Mouse (Mus musculus): ENCODE results near the gene Ccdc158. TPM values are rescaled to one million over a fixed set of nuclear protein-coding genes. Genes with fewer than 3 reads are reported as not detected.
A peak's percentile ranks its signal among the peaks of the same experiment; 100 is the strongest.

The Ccdc158 gene
- 43.7 and 46.9 TPM in 2 replicates for polyA plus RNA-seq (2012; rRNA removed)

- H3K27me3 ChIP-seq (ENCODE audit: control insufficient read depth, insufficient read depth, low read length), result no peaks in the 10 kb centered on the region
- H3K4me1 ChIP-seq (ENCODE audit: control insufficient read depth, insufficient read depth, low read length), result peaks cover 7% of the 10 kb centered on the region
- H3K27ac ChIP-seq (ENCODE audit: control insufficient read depth, insufficient read depth, low read depth, low read length), result peak within 1 kb of the TSS; percentile 97
- TF ChIP-seq CTCF (IDR thresholded peaks at IDR 0.05; ENCODE audit: control insufficient read depth, insufficient read depth, insufficient replicate concordance, low read depth, low read length) (no peak), POLR2A (IDR thresholded peaks at IDR 0.05; ENCODE audit: control insufficient read depth, low read depth, low read length) (peak; percentile 67)
- H3K36me3 ChIP-seq (ENCODE audit: control insufficient read depth, insufficient read depth, low read length), result peaks cover 3% of the 10 kb centered on the region
- H3K4me3 ChIP-seq (ENCODE audit: control insufficient read depth, low read depth, low read length), result peak within 1 kb of the TSS; percentile 98
These were observed at the start of gene Ccdc158 for GRCm38 (mm10) chr5:92674859-92675573. Ccdc158 (minus strand) TSS chr5:92675271.

- no peak for TF ChIP-seq POLR2A (IDR thresholded peaks at IDR 0.05; ENCODE audit: control insufficient read depth, low read depth, low read length)
- no peak for TF ChIP-seq CTCF (IDR thresholded peaks at IDR 0.05; ENCODE audit: control insufficient read depth, insufficient read depth, insufficient replicate concordance, low read depth, low read length)
- Histone ChIP-seq H3K36me3 (ENCODE audit: control insufficient read depth, insufficient read depth, low read length) (no peaks in the 10 kb centered on the region), H3K27me3 (ENCODE audit: control insufficient read depth, insufficient read depth, low read length) (no peaks in the 10 kb centered on the region), H3K4me1 (ENCODE audit: control insufficient read depth, insufficient read depth, low read length) (no peaks in the 10 kb centered on the region), H3K4me3 (ENCODE audit: control insufficient read depth, low read depth, low read length) (no peak overlapping the region), H3K27ac (ENCODE audit: control insufficient read depth, insufficient read depth, low read depth, low read length) (no peak overlapping the region)
These were observed 46.5 kb upstream of the Ccdc158 start for GRCm38 (mm10) chr5:92721610-92722009.

- no peaks in the 10 kb centered on the region for H3K36me3 ChIP-seq (ENCODE audit: control insufficient read depth, insufficient read depth, low read length)
- no peak overlapping the region for H3K27ac ChIP-seq (ENCODE audit: control insufficient read depth, insufficient read depth, low read depth, low read length)
- TF ChIP-seq POLR2A (IDR thresholded peaks at IDR 0.05; ENCODE audit: control insufficient read depth, low read depth, low read length) (no peak), CTCF (IDR thresholded peaks at IDR 0.05; ENCODE audit: control insufficient read depth, insufficient read depth, insufficient replicate concordance, low read depth, low read length) (no peak)
- no peak overlapping the region for H3K4me3 ChIP-seq (ENCODE audit: control insufficient read depth, low read depth, low read length)
- no peaks in the 10 kb centered on the region for H3K4me1 ChIP-seq (ENCODE audit: control insufficient read depth, insufficient read depth, low read length)
- no peaks in the 10 kb centered on the region for H3K27me3 ChIP-seq (ENCODE audit: control insufficient read depth, insufficient read depth, low read length)
These were observed 43.8 kb upstream of the Ccdc158 start for GRCm38 (mm10) chr5:92718856-92719255.

- no peak overlapping the region for H3K27ac ChIP-seq (ENCODE audit: control insufficient read depth, insufficient read depth, low read depth, low read length)
- no peaks in the 10 kb centered on the region for H3K4me1 ChIP-seq (ENCODE audit: control insufficient read depth, insufficient read depth, low read length)
- no peak overlapping the region for H3K4me3 ChIP-seq (ENCODE audit: control insufficient read depth, low read depth, low read length)
- H3K27me3 ChIP-seq (ENCODE audit: control insufficient read depth, insufficient read depth, low read length), result no peaks in the 10 kb centered on the region
- TF ChIP-seq CTCF (IDR thresholded peaks at IDR 0.05; ENCODE audit: control insufficient read depth, insufficient read depth, insufficient replicate concordance, low read depth, low read length) (no peak), POLR2A (IDR thresholded peaks at IDR 0.05; ENCODE audit: control insufficient read depth, low read depth, low read length) (no peak)
- H3K36me3 ChIP-seq (ENCODE audit: control insufficient read depth, insufficient read depth, low read length), result no peaks in the 10 kb centered on the region
These were observed 42.7 kb upstream of the Ccdc158 start for GRCm38 (mm10) chr5:92717666-92718360.

GRCm38 (mm10) chr5:92715890-92716289, 40.8 kb upstream of the Ccdc158 start:
- TF ChIP-seq POLR2A (IDR thresholded peaks at IDR 0.05; ENCODE audit: control insufficient read depth, low read depth, low read length), result no peak
- no peak for TF ChIP-seq CTCF (IDR thresholded peaks at IDR 0.05; ENCODE audit: control insufficient read depth, insufficient read depth, insufficient replicate concordance, low read depth, low read length)
- Histone ChIP-seq H3K36me3 (ENCODE audit: control insufficient read depth, insufficient read depth, low read length) (no peaks in the 10 kb centered on the region), H3K4me1 (ENCODE audit: control insufficient read depth, insufficient read depth, low read length) (no peaks in the 10 kb centered on the region), H3K4me3 (ENCODE audit: control insufficient read depth, low read depth, low read length) (no peak overlapping the region), H3K27ac (ENCODE audit: control insufficient read depth, insufficient read depth, low read depth, low read length) (no peak overlapping the region), H3K27me3 (ENCODE audit: control insufficient read depth, insufficient read depth, low read length) (no peaks in the 10 kb centered on the region)

- Histone ChIP-seq H3K27me3 (ENCODE audit: control insufficient read depth, insufficient read depth, low read length) (no peaks in the 10 kb centered on the region), H3K4me1 (ENCODE audit: control insufficient read depth, insufficient read depth, low read length) (no peaks in the 10 kb centered on the region), H3K27ac (ENCODE audit: control insufficient read depth, insufficient read depth, low read depth, low read length) (no peak overlapping the region), H3K36me3 (ENCODE audit: control insufficient read depth, insufficient read depth, low read length) (no peaks in the 10 kb centered on the region), H3K4me3 (ENCODE audit: control insufficient read depth, low read depth, low read length) (no peak overlapping the region)
- TF ChIP-seq CTCF (IDR thresholded peaks at IDR 0.05; ENCODE audit: control insufficient read depth, insufficient read depth, insufficient replicate concordance, low read depth, low read length), result no peak
- no peak for TF ChIP-seq POLR2A (IDR thresholded peaks at IDR 0.05; ENCODE audit: control insufficient read depth, low read depth, low read length)
These were observed 40.2 kb upstream of the Ccdc158 start for GRCm38 (mm10) chr5:92715319-92715718.

- H3K4me1 ChIP-seq (ENCODE audit: control insufficient read depth, insufficient read depth, low read length), result no peaks in the 10 kb centered on the region
- H3K36me3 ChIP-seq (ENCODE audit: control insufficient read depth, insufficient read depth, low read length), result no peaks in the 10 kb centered on the region
- H3K4me3 ChIP-seq (ENCODE audit: control insufficient read depth, low read depth, low read length), result no peak overlapping the region
- no peak overlapping the region for H3K27ac ChIP-seq (ENCODE audit: control insufficient read depth, insufficient read depth, low read depth, low read length)
- H3K27me3 ChIP-seq (ENCODE audit: control insufficient read depth, insufficient read depth, low read length), result no peaks in the 10 kb centered on the region
- TF ChIP-seq CTCF (IDR thresholded peaks at IDR 0.05; ENCODE audit: control insufficient read depth, insufficient read depth, insufficient replicate concordance, low read depth, low read length) (no peak), POLR2A (IDR thresholded peaks at IDR 0.05; ENCODE audit: control insufficient read depth, low read depth, low read length) (no peak)
These were observed 39.8 kb upstream of the Ccdc158 start for GRCm38 (mm10) chr5:92714886-92715285.
